Mouse (Mus musculus): Measurements from ENCODE around the gene Evx1. TPM values are rescaled to one million over a fixed set of nuclear protein-coding genes. Genes with fewer than 3 reads are reported as not detected.
"Not testable (repeated sequence)": the region's sequence is repeated elsewhere in the genome, so short reads cannot be mapped to it uniquely, and the experiment has no call there.

Evx1 gene
- polyA plus RNA-seq, 1 experiment from 2014 or later = not detected

GRCm38 (mm10) chr6:52324061-52324460 lies 10.8 kb downstream of the Evx1 start:
- peaks cover 74% of the 10 kb centered on the region for H3K27me3 ChIP-seq
- ATAC-seq (ENCODE audit: low read depth) (no peak), DNase-seq (no peak)
- no peaks in the 10 kb centered on the region for H3K9me3 ChIP-seq (replicated peaks)
- H3K4me3 ChIP-seq (replicated peaks) = no peak overlapping the region
- H3K27ac ChIP-seq = no peak overlapping the region
- 52% methylated on average over 3 of the region's 3 CpGs for WGBS (ENCODE audit: insufficient replicate concordance)
- H3K36me3 ChIP-seq = no peaks in the 10 kb centered on the region
- no peak overlapping the region for H3K9ac ChIP-seq
- no peak overlapping the region for H3K4me2 ChIP-seq
- H3K4me1 ChIP-seq (replicated peaks) = no peaks in the 10 kb centered on the region

GRCm38 (mm10) chr6:52346816-52347215 lies 33.5 kb downstream of the Evx1 start:
- ATAC-seq (ENCODE audit: low read depth) = not testable (repeated sequence)

DNA sequence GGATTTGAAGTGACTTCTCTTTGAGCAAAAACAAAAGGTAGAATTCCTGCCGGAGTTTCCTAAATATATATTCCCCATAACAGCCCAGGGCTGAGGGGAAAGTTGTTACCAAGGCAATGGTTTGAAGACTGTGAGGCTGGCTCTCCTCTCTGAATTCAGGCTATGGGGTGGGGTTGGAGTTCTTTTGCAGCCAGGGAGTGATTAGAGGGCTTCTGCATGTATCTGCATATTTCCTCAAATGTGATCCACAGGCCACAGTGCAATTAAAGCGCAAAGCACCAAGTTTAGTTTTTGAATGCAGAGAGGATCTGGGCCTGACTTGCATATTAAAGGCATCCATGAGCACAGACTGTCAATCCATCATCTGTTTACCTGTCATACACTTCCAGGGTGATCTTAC lies 52.7 kb downstream of the Evx1 start:
- H3K36me3 ChIP-seq = no peaks in the 10 kb centered on the region
- no peaks in the 10 kb centered on the region for H3K4me1 ChIP-seq (replicated peaks)

More at GRCm38 (mm10) chr6:52346816-52347215, 33.5 kb downstream of the Evx1 start:
- H3K4me2 ChIP-seq; H3K4me3 ChIP-seq (replicated peaks); H3K9ac ChIP-seq; DNase-seq; H3K27me3 ChIP-seq; H3K4me1 ChIP-seq (replicated peaks); H3K9me3 ChIP-seq (replicated peaks); H3K27ac ChIP-seq; H3K36me3 ChIP-seq: not testable (repeated sequence)
- 82% methylated on average over 16 of the region's 16 CpGs for WGBS (ENCODE audit: insufficient replicate concordance)

GRCm38 (mm10) chr6:52366533-52366932 lies 53.2 kb downstream of the Evx1 start:
- ATAC-seq (ENCODE audit: low read depth) = no peak

More for the DNA sequence above, 52.7 kb downstream of the Evx1 start:
- WGBS (ENCODE audit: insufficient replicate concordance) = 73% methylated on average over 2 of the region's 2 CpGs
- Histone ChIP-seq H3K4me3 (replicated peaks) (no peak overlapping the region), H3K9me3 (replicated peaks) (no peaks in the 10 kb centered on the region), H3K4me2 (no peak overlapping the region), H3K9ac (no peak overlapping the region), H3K27me3 (peaks cover 10% of the 10 kb centered on the region; the same call in 1 of the 2 replicates), H3K27ac (no peak overlapping the region)
- ATAC-seq (ENCODE audit: low read depth) (no peak), DNase-seq (no peak)

DNA sequence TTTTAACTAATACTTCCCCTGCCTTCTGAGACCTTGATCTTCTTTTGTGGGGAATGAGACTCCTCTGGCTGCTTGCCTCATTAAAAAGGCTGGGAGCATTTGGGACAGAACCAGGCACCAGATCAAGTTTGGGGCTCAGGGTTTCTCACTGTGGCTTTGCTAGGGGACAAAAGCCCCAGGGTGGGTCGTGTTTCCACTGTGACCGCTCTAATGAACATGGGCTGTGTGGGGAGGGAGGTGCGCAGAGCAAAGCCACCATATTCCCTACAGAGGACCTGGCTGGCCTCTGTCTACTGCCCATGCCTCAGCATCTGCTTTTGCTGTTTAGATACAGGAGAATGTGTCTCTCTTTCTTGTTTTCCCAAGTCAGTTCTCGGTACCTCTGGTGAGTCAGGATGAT lies 53.8 kb downstream of the Evx1 start:
- Histone ChIP-seq H3K4me3 (replicated peaks) (no peak overlapping the region), H3K27ac (no peak overlapping the region), H3K27me3 (peaks cover 10% of the 10 kb centered on the region; the same call in 1 of the 2 replicates), H3K36me3 (no peaks in the 10 kb centered on the region), H3K4me2 (no peak overlapping the region), H3K9me3 (replicated peaks) (no peaks in the 10 kb centered on the region), H3K9ac (no peak overlapping the region), H3K4me1 (replicated peaks) (no peaks in the 10 kb centered on the region)
- no peak for DNase-seq
- WGBS (ENCODE audit: insufficient replicate concordance) = 66% methylated on average over 4 of the region's 4 CpGs
- no peak for ATAC-seq (ENCODE audit: low read depth)

More at GRCm38 (mm10) chr6:52366533-52366932, 53.2 kb downstream of the Evx1 start:
- Histone ChIP-seq H3K27ac (no peak overlapping the region), H3K36me3 (no peaks in the 10 kb centered on the region), H3K4me3 (replicated peaks) (no peak overlapping the region), H3K27me3 (peaks cover 10% of the 10 kb centered on the region; the same call in 1 of the 2 replicates), H3K9me3 (replicated peaks) (no peaks in the 10 kb centered on the region), H3K9ac (no peak overlapping the region), H3K4me1 (replicated peaks) (no peaks in the 10 kb centered on the region), H3K4me2 (no peak overlapping the region)
- 70% methylated on average over 11 of the region's 11 CpGs for WGBS (ENCODE audit: insufficient replicate concordance)
- DNase-seq = no peak

Other genes with a start within 250 kb of the Evx1 start
- gene Hoxa1, start 155.2 kb upstream of the Evx1 start, polyA plus RNA-seq (2015; fragmentation: Nextera tagmentation; extraction: Ambion mirVana) = 0.52 and 0.66 TPM in 2 replicates
- 0.63 and 0.82 TPM in 2 replicates for gene Hoxa2, start 148.7 kb upstream of the Evx1 start, polyA plus RNA-seq (2015; fragmentation: Nextera tagmentation; extraction: Ambion mirVana)
- 0.02 and 0.06 TPM in 2 replicates for gene 5730596B20Rik, start 136.0 kb upstream of the Evx1 start, polyA plus RNA-seq (2015; fragmentation: Nextera tagmentation; extraction: Ambion mirVana)
- 0.17 and 0.30 TPM in 2 replicates for gene Hoxa4, start 121.7 kb upstream of the Evx1 start, polyA plus RNA-seq (2015; fragmentation: Nextera tagmentation; extraction: Ambion mirVana)
- gene Hoxa5, start 108.9 kb upstream of the Evx1 start, polyA plus RNA-seq (2015; fragmentation: Nextera tagmentation; extraction: Ambion mirVana) = 0.83 and 1.2 TPM in 2 replicates
- gene Hoxa6, start 104.8 kb upstream of the Evx1 start, polyA plus RNA-seq (2015; fragmentation: Nextera tagmentation; extraction: Ambion mirVana) = not detected in 2 replicates
- gene Hoxa3, start 100.2 kb upstream of the Evx1 start, polyA plus RNA-seq (2015; fragmentation: Nextera tagmentation; extraction: Ambion mirVana) = 0.24 and 0.43 TPM in 2 replicates
- gene Gm28308, start 100.2 kb upstream of the Evx1 start, polyA plus RNA-seq (2015; fragmentation: Nextera tagmentation; extraction: Ambion mirVana) = not detected in 2 replicates
- 0.52 and 0.59 TPM in 2 replicates for gene Hoxa7, start 91.6 kb upstream of the Evx1 start, polyA plus RNA-seq (2015; fragmentation: Nextera tagmentation; extraction: Ambion mirVana)
- gene Hoxa9, start 82.4 kb upstream of the Evx1 start, polyA plus RNA-seq (2015; fragmentation: Nextera tagmentation; extraction: Ambion mirVana) = 0.44 and 0.89 TPM in 2 replicates
- 0.14 and 0.15 TPM in 2 replicates for gene Hoxa10, start 72.6 kb upstream of the Evx1 start, polyA plus RNA-seq (2015; fragmentation: Nextera tagmentation; extraction: Ambion mirVana)
- not detected in 2 replicates for gene Hoxa11, start 67.7 kb upstream of the Evx1 start, polyA plus RNA-seq (2015; fragmentation: Nextera tagmentation; extraction: Ambion mirVana)
- not detected in 2 replicates for gene Hoxa13, start 52.6 kb upstream of the Evx1 start, polyA plus RNA-seq (2015; fragmentation: Nextera tagmentation; extraction: Ambion mirVana)

Measured in liver, embryonic 13.5 days (tissue).